Mouse (Mus musculus): ENCODE results near the gene Ikzf1.

GRCm38 (mm10) chr11:11772196-11772595 is 87.4 kb downstream of the Ikzf1 start:
- TF ChIP-seq GATA1 (IDR thresholded peaks at IDR 0.05; ENCODE audit: low read length): no peak
- no peak for TF ChIP-seq TAL1 (IDR thresholded peaks at IDR 0.05; ENCODE audit: low read length)

Data from erythroblast, embryonic 14.5 days (primary cell).